Mouse (Mus musculus): Measurements from ENCODE around the gene Masp1.
A peak's percentile ranks its signal among the peaks of the same experiment; 100 is the strongest.

The Masp1 gene

GRCm38 (mm10) chr16:23457338-23457737, 63.3 kb downstream of the Masp1 start:
- DNase-seq: no peak

GRCm38 (mm10) chr16:23456534-23456933, 64.1 kb downstream of the Masp1 start:
- no peak for DNase-seq

- DNase-seq: no peak
Observed at GRCm38 (mm10) chr16:23454376-23454775, 66.2 kb downstream of the Masp1 start.

- peak; percentile 68 for DNase-seq
Observed at GRCm38 (mm10) chr16:23452476-23452875, 68.1 kb downstream of the Masp1 start.

- DNase-seq: no peak
Observed at GRCm38 (mm10) chr16:23450816-23451215, 69.8 kb downstream of the Masp1 start.

GRCm38 (mm10) chr16:23449946-23450345, 70.7 kb downstream of the Masp1 start:
- no peak for DNase-seq

GRCm38 (mm10) chr16:23444231-23444630, 76.4 kb downstream of the Masp1 start:
- DNase-seq: no peak

- no peak for DNase-seq
Observed at GRCm38 (mm10) chr16:23437404-23438166, 83.0 kb downstream of the Masp1 start.

GRCm38 (mm10) chr16:23429991-23430390, 90.6 kb downstream of the Masp1 start:
- no peak for DNase-seq

GRCm38 (mm10) chr16:23428647-23429319, 91.8 kb downstream of the Masp1 start, which contains the start of gene Rtp1:
Rtp1 (plus strand) TSS chr16:23429133.
- DNase-seq: no peak

GRCm38 (mm10) chr16:23427701-23428100, 92.9 kb downstream of the Masp1 start:
- no peak for DNase-seq

- DNase-seq: no peak
Observed at GRCm38 (mm10) chr16:23423825-23424224, 96.8 kb downstream of the Masp1 start.

GRCm38 (mm10) chr16:23419565-23420085, 101.0 kb downstream of the Masp1 start:
- no peak for DNase-seq

- no peak for DNase-seq
Observed at GRCm38 (mm10) chr16:23417456-23418240, 103.0 kb downstream of the Masp1 start.

- no peak for DNase-seq
Observed at GRCm38 (mm10) chr16:23416657-23417293, 103.8 kb downstream of the Masp1 start.

- no peak for DNase-seq
Observed at GRCm38 (mm10) chr16:23416261-23416656, 104.4 kb downstream of the Masp1 start.

- DNase-seq: no peak
Observed at GRCm38 (mm10) chr16:23412930-23413329, 107.7 kb downstream of the Masp1 start.

- peak; percentile 91 for DNase-seq
Observed at GRCm38 (mm10) chr16:23403008-23403755, 117.4 kb downstream of the Masp1 start.

GRCm38 (mm10) chr16:23401959-23402358, 118.7 kb downstream of the Masp1 start:
- DNase-seq: no peak

- no peak for DNase-seq
Observed at GRCm38 (mm10) chr16:23401463-23401862, 119.2 kb downstream of the Masp1 start.

All from right cerebral cortex, postnatal 4 days (tissue).